Mouse (Mus musculus) bone marrow macrophage, adult 2 months (primary cell): ENCODE measurements around the gene Ttll12. TPM values are rescaled to one million over a fixed set of nuclear protein-coding genes. Genes with fewer than 3 reads are reported as not detected.

ENCODE experiments used
- H3K27ac ChIP-seq: 2 replicates; pipeline ENCODE4 v1.5.1; 2012; ENCODE audit warnings: low read depth, low read length; ENCODE audit not compliant: insufficient read depth
- H3K4me1 ChIP-seq: 2 replicates; pipeline ENCODE4 v1.6.1; 2012; ENCODE audit warnings: low read length; ENCODE audit not compliant: control insufficient read depth, insufficient read depth
- H3K4me3 ChIP-seq: 2 replicates; pipeline ENCODE4 v1.5.1; 2012; ENCODE audit warnings: mild to moderate bottlenecking, low read length, moderate library complexity; ENCODE audit not compliant: insufficient read depth
- CTCF ChIP-seq: IDR thresholded peaks from 2 replicates; pipeline ENCODE4 v1.5.1; 2012; ENCODE audit warnings: low read depth, mild to moderate bottlenecking, low read length, moderate library complexity
- POLR2A ChIP-seq: IDR thresholded peaks from 2 replicates; pipeline ENCODE4 v1.6.1; 2012; ENCODE audit warnings: mild to moderate bottlenecking, low read depth, low read length, borderline replicate concordance
- polyA plus RNA-seq: library from polyadenylated mRNA; stranded (reverse); fragments of >200 nt; gene quantifications from 2 replicates; pipeline ENCODE4 v1.2.4, GENCODE M21; 2012; ENCODE audit not compliant: missing spikeins, insufficient read depth, insufficient read length

Ttll12 gene
- polyA plus RNA-seq, 1 experiment: 14.1 TPM

DNA sequence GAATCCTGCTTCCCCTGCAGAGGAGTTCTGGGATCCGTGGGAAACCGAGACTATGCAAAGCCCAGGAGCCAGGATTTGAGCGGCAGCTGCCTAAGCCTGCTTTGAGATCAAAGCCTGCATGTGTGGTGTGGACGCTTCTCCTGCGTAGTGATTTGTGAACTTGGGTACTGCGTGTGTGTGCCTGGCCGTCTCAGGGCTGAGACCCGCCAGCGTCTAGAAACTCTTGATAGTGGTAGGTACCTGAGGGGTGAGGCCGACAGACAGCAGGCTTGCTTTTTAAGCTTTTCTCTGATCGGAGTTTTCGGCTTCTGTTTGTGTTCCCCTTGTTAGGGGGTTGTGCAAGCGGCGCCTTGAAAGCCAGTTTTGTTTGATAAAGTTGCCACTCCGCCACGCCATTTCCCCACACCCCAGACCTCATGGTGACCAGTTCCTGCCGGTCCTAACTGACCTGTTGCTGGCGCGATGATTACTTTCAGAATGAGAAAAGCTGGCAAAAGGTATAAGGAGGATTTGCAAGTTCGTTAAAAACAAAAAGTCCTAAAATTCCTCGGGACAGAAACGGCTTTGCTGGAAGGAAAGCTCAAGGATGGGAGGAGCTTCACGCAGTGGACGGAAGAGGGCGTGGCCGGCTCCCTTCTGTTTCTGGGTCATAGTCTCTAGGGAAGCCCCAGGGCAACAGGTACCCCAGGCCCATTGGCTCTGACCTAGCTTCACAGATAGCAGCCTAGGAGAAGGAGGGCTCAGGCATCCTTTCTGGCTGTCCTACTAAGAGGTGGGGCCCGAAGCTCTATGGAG is 30.9 kb downstream of the Ttll12 start:
- TF ChIP-seq CTCF (no peak), POLR2A (no peak)
- peaks cover 39% of the 10 kb centered on the region for H3K4me1 ChIP-seq

DNA sequence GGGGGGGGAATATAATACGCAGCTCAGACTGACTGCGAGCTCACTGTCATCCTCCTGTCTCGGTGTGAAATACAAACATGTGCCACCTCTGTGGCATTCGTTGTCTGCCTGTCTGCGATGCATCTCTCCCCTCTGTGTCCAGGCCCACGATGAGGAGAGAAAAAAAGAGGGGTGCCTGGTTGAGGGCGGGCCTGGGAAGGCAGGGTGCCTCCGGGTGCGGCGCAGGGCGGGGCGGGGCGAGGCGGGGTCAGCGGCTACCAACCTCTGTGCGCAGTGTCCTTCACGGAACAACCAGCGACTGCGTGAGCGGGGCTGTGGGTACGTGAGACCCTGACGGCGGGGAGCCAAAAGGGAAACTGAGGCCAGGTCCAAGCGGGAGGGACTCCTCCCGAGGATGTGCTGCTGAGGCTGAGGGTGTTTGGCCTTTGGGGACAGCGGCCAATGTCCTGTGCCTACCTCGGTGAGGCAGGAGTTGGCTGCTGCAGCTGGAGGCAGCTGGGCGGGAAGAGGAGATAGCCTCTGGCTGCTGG is 31.6 kb downstream of the Ttll12 start, which contains the start of the genes Tspo and Mcat:
TSS of gene Tspo (plus strand) at position 266 of the 530 bp plus-strand sequence.
TSS of gene Mcat (minus strand) at position 461 of the 530 bp plus-strand sequence.
- Histone ChIP-seq H3K27ac (peak within 1 kb of the TSS; percentile 52), H3K4me1 (peaks cover 39% of the 10 kb centered on the region), H3K4me3 (peak within 1 kb of the TSS; percentile 86)
- TF ChIP-seq POLR2A (no peak), CTCF (no peak)

More for the DNA sequence above, 30.9 kb downstream of the Ttll12 start:
- Histone ChIP-seq H3K27ac (peak overlapping the region; percentile 39), H3K4me3 (peak overlapping the region; percentile 86)

DNA sequence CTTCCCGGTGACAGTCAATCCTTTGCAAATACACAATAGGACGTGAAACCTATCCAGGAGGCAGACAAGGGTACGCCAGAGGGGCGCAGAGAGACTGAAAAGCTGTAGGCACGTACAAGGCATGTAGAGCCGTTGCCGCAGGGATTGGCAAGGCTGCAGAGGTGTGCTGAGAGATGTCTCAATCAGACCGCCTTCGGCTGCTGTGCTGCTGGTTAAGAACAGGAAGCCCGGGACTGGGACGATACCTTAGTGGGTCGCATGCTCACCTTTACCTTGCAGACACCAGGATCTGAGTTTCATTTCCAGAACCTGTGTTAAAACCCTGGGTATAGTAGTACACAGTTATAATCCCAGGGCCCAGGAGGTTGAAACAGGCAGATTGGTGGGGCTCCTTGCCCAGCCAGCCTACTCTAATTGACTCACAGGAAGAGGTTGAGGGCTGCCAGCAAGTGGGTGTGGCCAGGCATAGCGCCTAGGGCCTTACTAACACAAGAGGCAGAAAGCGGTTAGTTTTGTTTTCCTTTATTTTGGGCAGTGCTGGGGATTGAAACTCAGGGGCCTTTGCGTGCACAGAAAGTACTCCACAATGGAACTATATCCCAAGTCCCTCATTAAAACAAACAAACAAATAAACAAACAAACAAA is 32.2 kb downstream of the Ttll12 start:
- H3K4me3 ChIP-seq: peak overlapping the region; percentile 86
- H3K4me1 ChIP-seq: peaks cover 39% of the 10 kb centered on the region
- TF ChIP-seq CTCF (no peak), POLR2A (no peak)
- H3K27ac ChIP-seq: peak overlapping the region; percentile 52

- Histone ChIP-seq H3K4me3 (no peak overlapping the region), H3K4me1 (peaks cover 29% of the 10 kb centered on the region)
Observed at GRCm38 (mm10) chr15:83560941-83561477, 33.9 kb downstream of the Ttll12 start.

GRCm38 (mm10) chr15:83555161-83555974 is 39.6 kb downstream of the Ttll12 start:
- H3K4me1 ChIP-seq: peaks cover 8% of the 10 kb centered on the region; the same call in 1 of the 2 replicates
- H3K27ac ChIP-seq: peak overlapping the region; percentile 62
- peak overlapping the region; percentile 88 for H3K4me3 ChIP-seq
- TF ChIP-seq POLR2A (no peak), CTCF (no peak)

More at GRCm38 (mm10) chr15:83560941-83561477, 33.9 kb downstream of the Ttll12 start:
- TF ChIP-seq CTCF: no peak
- no peak for TF ChIP-seq POLR2A
- H3K27ac ChIP-seq: peak overlapping the region; percentile 63

DNA sequence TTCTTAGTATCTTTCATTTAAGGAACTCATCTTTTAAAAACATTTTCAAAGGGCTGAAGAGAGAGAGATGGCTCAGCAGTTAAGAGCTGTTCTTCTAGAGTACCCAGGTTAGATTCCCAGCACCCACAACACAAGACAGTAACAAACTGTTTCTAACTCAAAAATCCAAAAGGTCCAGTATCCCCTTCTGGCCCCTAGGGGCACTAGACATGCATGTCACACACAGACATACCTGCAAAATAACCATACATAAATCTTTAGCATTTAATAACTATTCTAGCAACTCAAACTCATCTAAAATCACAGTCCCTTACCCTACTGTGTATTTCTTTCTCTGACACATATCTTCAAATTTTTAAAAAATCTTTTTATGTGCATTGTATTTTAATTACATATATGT is 41.1 kb downstream of the Ttll12 start:
- H3K4me1 ChIP-seq: peaks cover 8% of the 10 kb centered on the region; the same call in 1 of the 2 replicates
- TF ChIP-seq POLR2A: no peak
- no peak for TF ChIP-seq CTCF
- H3K4me3 ChIP-seq: no peak overlapping the region
- no peak overlapping the region for H3K27ac ChIP-seq

DNA sequence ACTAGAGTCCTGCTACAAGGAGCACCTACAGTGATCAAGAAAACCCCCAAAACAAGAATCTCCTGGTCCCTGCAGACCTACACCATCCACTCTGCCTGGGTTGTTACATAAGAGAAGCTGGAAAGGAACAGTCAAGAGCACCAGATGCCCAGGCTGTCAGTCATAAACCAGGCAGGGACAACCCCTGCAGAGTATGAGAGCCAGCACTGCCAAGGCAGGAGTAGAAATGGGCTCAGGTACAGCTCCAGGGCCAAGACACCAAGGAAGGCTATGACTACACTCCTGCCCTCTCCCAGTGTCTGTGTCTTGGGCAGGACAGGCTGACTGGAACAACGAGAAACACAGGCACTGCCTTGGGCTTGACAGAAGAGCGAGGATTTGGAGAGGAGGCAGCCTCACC is 44.8 kb downstream of the Ttll12 start:
- no peak for TF ChIP-seq POLR2A
- TF ChIP-seq CTCF: no peak
- H3K4me1 ChIP-seq: peaks cover 17% of the 10 kb centered on the region
- no peak overlapping the region for H3K4me3 ChIP-seq
- H3K27ac ChIP-seq: no peak overlapping the region

GRCm38 (mm10) chr15:83547144-83547543 is 47.8 kb downstream of the Ttll12 start:
- H3K4me1 ChIP-seq: peaks cover 13% of the 10 kb centered on the region
- H3K27ac ChIP-seq: no peak overlapping the region
- TF ChIP-seq POLR2A: no peak
- no peak for TF ChIP-seq CTCF
- no peak overlapping the region for H3K4me3 ChIP-seq

- TF ChIP-seq POLR2A: no peak
- TF ChIP-seq CTCF: no peak
- H3K27ac ChIP-seq: no peak overlapping the region
- H3K4me3 ChIP-seq: no peak overlapping the region
- H3K4me1 ChIP-seq: peaks cover 13% of the 10 kb centered on the region
Observed at GRCm38 (mm10) chr15:83546029-83546428, 48.9 kb downstream of the Ttll12 start.
